11 mouse cellular contexts compared by ENCODE assay signal in genomic region chr1:91061105-91061504, GRCm38 (mm10).
DNase-seq lines count a peak whose midpoint lies in the region; ATAC-seq and TF ChIP-seq lines count a peak whose summit lies in the region.
"Had no signal": no experiment of that assay in that cellular context is flagged by ENCODE, and none has a peak within 500 bp of the region (broad histone marks: within the 10 kb centered on the region; RNA-seq: fewer than 3 reads in every experiment).

No protein-coding gene starts in this region.

- H3K9me3 ChIP-seq in heart, embryonic 13.5 days = no peaks in the 10 kb centered on the region
- H3K9me3 ChIP-seq in liver, embryonic 16.5 days (replicated peaks; ENCODE audit: control insufficient read depth, low read length) = no peaks in the 10 kb centered on the region
- no peaks in the 10 kb centered on the region for H3K9me3 ChIP-seq in limb, embryonic 15.5 days
- H3K9me3 ChIP-seq: hindbrain, embryonic 10.5 days had no signal

- TF ChIP-seq POLR2A in embryonic fibroblast, embryonic 13.5 days (IDR thresholded peaks at IDR 0.05; ENCODE audit: low read depth, low read length) = no peak

- intact Hi-C loops in heart, postnatal 36 days (cut with DNase I) = no loop called here

- TF ChIP-seq CTCF in embryonic fibroblast, embryonic 13.5 days (IDR thresholded peaks at IDR 0.05; ENCODE audit: borderline replicate concordance, insufficient read depth, low read length) = no peak

- WGBS in heart, embryonic 13.5 days = 28% methylated on average over 4 of the region's 4 CpGs
- 55% methylated on average over 4 of the region's 4 CpGs for WGBS in liver, embryonic 16.5 days (ENCODE audit: insufficient replicate concordance)
- 46% methylated on average over 4 of the region's 4 CpGs for WGBS in limb, embryonic 15.5 days

- peaks cover 100% of the 10 kb centered on the region for H3K4me1 ChIP-seq in heart, embryonic 13.5 days
- H3K4me1 ChIP-seq in liver, embryonic 16.5 days (ENCODE audit: control insufficient read depth, low read depth, low read length) = peaks cover 64% of the 10 kb centered on the region
- H3K4me1 ChIP-seq in embryonic fibroblast, embryonic 13.5 days (ENCODE audit: control insufficient read depth, insufficient read depth, low read length) = peaks cover 54% of the 10 kb centered on the region
- H3K4me1 ChIP-seq in limb, embryonic 15.5 days = peaks cover 75% of the 10 kb centered on the region

- no peak for ATAC-seq in heart, embryonic 13.5 days (ENCODE audit: extremely low read depth, insufficient number of reproducible peaks, low FRiP score, low TSS enrichment)
- no peak for ATAC-seq in liver, embryonic 16.5 days (ENCODE audit: low read depth)
- ATAC-seq in limb, embryonic 15.5 days (ENCODE audit: insufficient number of reproducible peaks, low FRiP score, low TSS enrichment, low read depth) = no peak
- ATAC-seq: CD4-positive, CD25-positive, alpha-beta regulatory T cell, adult 4 months; midbrain, embryonic 16.5 days had no signal

- no peaks in the 10 kb centered on the region for H3K27me3 ChIP-seq in heart, embryonic 13.5 days (replicated peaks)
- H3K27me3 ChIP-seq in liver, embryonic 16.5 days (ENCODE audit: control insufficient read depth, insufficient read depth, low read depth, low read length) = no peaks in the 10 kb centered on the region
- H3K27me3 ChIP-seq in limb, embryonic 15.5 days = no peaks in the 10 kb centered on the region

- no peak for DNase-seq in heart, postnatal 36 days
- DNase-seq in liver = no peak
- no peak for DNase-seq in adrenal gland, postnatal 14 days
- DNase-seq in embryo, embryonic 10 days (ENCODE audit: low spot score) = no peak

- H3K4me3 ChIP-seq in heart, embryonic 13.5 days = no peak overlapping the region
- no peak overlapping the region for H3K4me3 ChIP-seq in liver, embryonic 16.5 days (ENCODE audit: low read depth, low read length)
- no peak overlapping the region for H3K4me3 ChIP-seq in embryonic fibroblast, embryonic 13.5 days (ENCODE audit: insufficient read depth, low read length)
- H3K4me3 ChIP-seq in limb, embryonic 15.5 days = no peak overlapping the region
- H3K4me3 ChIP-seq: hindbrain, embryonic 10.5 days had no signal

- peak overlapping the region; percentile 55 for H3K27ac ChIP-seq in heart, embryonic 13.5 days (replicated peaks)
- H3K27ac ChIP-seq in liver, embryonic 16.5 days (ENCODE audit: low read length) = no peak overlapping the region; the same call in 1 of the 2 replicates
- H3K27ac ChIP-seq in embryonic fibroblast, embryonic 13.5 days (ENCODE audit: insufficient read depth, low read length) = peak overlapping the region; percentile 35; the same call in 1 of the 2 replicates
- 0 out of 2 replicates have a peak overlapping the region, but pooled peaks have one; percentile 22 for H3K27ac ChIP-seq in limb, embryonic 15.5 days
- H3K27ac ChIP-seq: hindbrain, embryonic 10.5 days had no signal

- H3K36me3 ChIP-seq in heart, embryonic 13.5 days = peaks cover 7% of the 10 kb centered on the region; the same call in 1 of the 2 replicates
- no peaks in the 10 kb centered on the region for H3K36me3 ChIP-seq in liver, embryonic 16.5 days (ENCODE audit: control insufficient read depth, insufficient read depth)
- no peaks in the 10 kb centered on the region for H3K36me3 ChIP-seq in limb, embryonic 15.5 days
- H3K36me3 ChIP-seq: hindbrain, embryonic 10.5 days had no signal

- peak overlapping the region; percentile 1; the same call in 1 of the 2 replicates for H3K4me2 ChIP-seq in heart, embryonic 13.5 days
- H3K4me2 ChIP-seq in liver, embryonic 16.5 days (ENCODE audit: low read depth, low read length) = no peak overlapping the region
- H3K4me2 ChIP-seq in limb, embryonic 15.5 days = no peak overlapping the region

- peak overlapping the region; percentile 29; the same call in 1 of the 2 replicates for H3K9ac ChIP-seq in heart, embryonic 13.5 days
- H3K9ac ChIP-seq in liver, embryonic 16.5 days (ENCODE audit: low read depth, low read length) = peak overlapping the region; percentile 31; the same call in 1 of the 2 replicates
- H3K9ac ChIP-seq in limb, embryonic 15.5 days = no peak overlapping the region
